Mouse (Mus musculus): ENCODE data around the gene Dock2. TPM values are rescaled to one million over a fixed set of nuclear protein-coding genes. Genes with fewer than 3 reads are reported as not detected.
A peak's percentile ranks its signal among the peaks of the same experiment; 100 is the strongest.

Dock2 gene
- total RNA-seq, 2 experiments from 2014 or later: 6.4 to 8.1 TPM

DNA sequence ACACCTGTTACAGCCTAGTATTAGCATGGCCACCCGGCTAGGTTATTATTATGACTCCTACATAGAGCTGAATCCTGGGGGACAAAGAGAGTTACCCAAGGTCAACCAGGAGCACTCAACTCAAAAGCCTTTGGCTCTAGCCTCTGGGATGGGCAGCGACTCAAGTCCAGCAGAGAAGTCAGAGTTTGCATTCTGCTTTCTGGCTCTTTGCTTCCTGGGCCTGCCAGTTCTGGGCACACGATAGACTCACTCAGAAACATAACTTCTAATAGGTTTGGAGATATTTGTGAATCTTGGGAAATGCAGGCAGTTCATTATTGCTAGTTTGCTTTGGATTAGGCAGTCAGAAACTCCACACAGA is 367.1 kb downstream of the Dock2 start:
- DNase-seq: no peak

DNA sequence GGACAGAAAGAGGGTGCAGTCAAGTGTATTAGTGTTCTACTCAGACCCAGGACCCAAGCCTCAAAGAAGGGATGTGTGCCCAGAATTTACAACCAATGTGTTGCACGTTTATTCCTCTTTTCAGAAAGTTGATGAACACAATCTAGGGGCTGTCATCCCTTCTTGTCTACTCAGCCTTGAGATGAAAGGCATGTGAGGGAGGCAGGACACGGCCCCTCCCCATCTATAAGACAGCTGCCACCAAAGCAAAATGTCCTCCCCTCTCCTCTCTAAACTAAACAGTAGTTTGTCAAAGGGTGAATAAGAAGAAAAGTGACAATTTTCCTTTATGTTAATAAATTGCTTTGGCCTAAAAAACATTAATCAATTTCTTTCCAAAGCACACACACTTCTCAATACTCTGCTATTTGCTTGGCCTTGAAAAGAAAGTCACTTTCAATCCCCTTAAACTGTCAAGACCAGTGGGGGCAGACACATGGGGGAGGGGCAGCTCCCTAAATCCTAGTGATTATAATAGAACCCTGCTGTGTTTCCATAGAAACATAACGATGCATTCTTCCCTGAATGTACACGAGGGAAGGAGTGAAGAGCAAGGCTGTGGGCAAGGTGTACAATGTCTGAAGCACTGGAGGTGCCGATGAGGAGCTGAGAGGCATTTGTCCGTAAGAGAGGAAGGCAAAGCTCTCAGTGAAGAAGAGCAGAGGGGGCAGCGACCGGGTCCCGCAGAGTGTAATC is 367.6 kb downstream of the Dock2 start:
- DNase-seq: no peak

DNA sequence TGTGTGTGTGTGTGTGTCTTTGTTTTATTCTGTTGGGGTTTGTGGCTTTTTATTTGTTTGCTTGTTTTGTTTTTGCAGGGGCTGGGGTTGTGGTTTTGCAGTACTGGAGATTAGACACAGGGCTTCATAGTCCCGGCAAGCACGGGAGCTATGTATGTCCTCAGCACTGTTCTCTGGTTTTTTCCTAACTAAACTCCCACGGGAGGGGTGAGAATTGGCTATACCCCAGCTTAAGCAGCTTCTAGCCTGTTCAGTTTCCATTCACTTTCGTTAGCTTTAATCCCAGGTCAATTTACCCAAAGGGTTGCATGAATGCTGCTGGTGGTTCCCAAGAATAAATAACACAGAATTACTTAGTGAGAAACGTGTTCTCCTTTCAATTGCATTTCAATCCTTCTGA is 376.8 kb downstream of the Dock2 start:
- peak; percentile 12 for DNase-seq

- DNase-seq: no peak
Observed at GRCm38 (mm10) chr11:34406309-34406708, 377.4 kb downstream of the Dock2 start.

- DNase-seq: no peak
Observed at GRCm38 (mm10) chr11:34405311-34405710, 378.4 kb downstream of the Dock2 start.

DNA sequence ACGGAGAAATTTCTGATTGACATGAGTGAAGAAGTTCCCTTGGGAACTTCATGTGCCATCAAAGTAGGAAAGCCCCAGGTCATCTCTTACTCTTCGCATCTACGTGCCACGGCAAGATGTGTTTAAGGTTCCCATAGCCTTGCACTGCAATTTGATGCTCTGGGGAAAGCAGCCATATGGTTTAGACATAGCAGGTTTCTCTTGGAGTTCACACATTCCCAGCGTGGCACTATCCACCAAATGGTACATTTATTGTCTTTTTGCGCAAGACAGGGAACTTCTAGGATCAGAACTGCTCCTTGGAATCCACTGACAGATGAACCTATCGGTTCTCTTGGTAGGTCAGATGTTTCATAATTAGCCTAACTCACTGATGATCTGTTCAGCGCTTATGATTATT is 382.3 kb downstream of the Dock2 start:
- no peak for DNase-seq

- DNase-seq: no peak
Observed at GRCm38 (mm10) chr11:34398555-34398954, 385.1 kb downstream of the Dock2 start.

GRCm38 (mm10) chr11:34397661-34398060 is 386.0 kb downstream of the Dock2 start:
- DNase-seq: no peak

- DNase-seq: no peak
Observed at GRCm38 (mm10) chr11:34395802-34396201, 387.9 kb downstream of the Dock2 start.

GRCm38 (mm10) chr11:34392105-34392504 is 391.6 kb downstream of the Dock2 start:
- DNase-seq: no peak

DNA sequence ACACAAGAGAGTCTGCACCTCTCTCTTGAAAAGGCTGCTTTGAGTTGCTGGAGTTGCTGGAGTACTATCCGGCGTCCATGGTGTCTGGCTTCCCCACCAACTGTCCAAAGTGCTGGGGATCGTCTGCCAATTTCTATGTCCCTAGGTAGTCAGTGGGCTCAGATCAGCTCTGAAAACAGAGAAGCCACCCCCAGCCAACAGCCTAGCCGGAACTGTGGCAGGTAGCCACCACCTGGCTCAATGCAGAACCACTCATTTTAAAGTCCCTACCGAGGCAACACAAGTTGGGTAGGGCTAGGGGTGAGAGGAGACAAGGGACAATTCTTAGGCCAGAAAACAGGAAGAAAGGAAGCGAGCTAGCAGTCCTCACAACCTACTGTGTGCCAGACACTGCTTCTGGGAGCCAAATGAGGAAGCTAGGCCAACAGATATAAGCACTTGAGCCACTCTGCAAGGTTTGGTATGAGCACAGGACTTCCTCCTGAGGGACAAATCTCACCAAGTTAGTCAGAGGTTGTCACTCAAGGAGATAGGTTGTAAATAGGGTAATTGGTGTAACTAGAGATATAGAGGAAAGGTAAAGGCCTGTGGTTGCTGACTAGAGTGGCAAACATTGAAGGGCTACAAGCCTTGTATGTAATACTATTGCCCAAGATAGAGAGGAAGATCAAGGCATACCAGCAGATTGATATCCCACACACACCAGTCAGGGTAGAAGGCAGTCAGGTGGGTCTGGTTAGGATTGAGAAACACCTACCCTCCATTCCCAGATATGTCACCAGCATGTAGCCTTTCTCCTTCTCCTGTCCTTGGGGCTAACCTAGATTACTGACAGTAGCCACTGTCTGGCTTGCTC is 394.2 kb downstream of the Dock2 start:
- no peak for DNase-seq

DNA sequence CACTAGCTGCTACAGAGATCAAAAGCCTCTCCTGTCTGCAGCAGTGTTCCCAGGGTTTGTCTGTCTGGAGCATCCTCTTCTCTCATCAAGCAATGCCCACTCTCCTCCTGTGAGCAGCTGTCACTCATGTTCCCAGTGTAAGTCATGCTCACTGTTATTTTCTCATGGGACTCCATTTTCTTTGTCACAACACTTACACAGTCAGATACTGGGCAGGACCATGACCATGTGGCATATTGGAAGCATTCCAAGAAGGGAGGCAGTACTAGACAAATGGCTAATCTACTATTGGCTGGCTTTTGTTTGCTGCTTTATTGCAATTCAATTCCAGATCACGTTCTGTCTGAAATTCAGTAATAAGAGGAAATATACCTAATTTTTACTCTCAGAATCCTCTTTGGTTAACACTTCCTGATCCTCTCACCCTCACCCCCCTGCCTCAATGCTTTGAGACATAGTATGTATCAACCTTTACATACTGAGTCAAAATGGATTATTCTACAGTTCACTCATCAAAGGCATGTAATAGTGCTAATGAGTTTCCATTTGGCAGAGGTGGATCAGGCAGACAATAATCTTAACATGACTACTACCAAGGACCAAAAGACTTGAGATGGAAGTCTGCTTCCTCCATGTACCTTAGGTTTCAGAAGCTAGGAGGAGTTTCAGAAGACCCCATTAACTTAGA is 398.5 kb downstream of the Dock2 start:
- no peak for DNase-seq

GRCm38 (mm10) chr11:34384178-34384577 is 399.5 kb downstream of the Dock2 start:
- DNase-seq: no peak

- DNase-seq: no peak
Observed at GRCm38 (mm10) chr11:34383501-34383900, 400.2 kb downstream of the Dock2 start.

GRCm38 (mm10) chr11:34377649-34378048 is 406.0 kb downstream of the Dock2 start:
- no peak for DNase-seq

DNA sequence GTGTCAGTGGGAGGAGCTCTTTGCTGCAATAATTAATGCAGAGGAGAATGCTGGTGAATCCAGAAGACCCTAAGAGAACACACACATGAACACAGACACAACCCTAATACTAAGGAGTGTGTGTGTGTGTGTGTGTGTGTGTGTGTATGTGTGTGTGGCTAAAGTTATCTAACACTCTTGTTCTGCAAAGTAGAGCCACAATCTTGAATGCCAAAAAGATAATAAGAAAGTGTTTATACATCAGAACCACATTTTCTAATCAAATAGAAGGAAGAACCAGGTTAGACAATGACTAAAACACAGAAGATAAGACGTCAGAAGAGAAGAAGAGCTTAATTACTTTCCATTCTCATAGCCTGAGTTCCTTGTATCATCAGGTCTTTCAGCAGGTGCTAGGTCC is 408.1 kb downstream of the Dock2 start:
- no peak for DNase-seq

DNA sequence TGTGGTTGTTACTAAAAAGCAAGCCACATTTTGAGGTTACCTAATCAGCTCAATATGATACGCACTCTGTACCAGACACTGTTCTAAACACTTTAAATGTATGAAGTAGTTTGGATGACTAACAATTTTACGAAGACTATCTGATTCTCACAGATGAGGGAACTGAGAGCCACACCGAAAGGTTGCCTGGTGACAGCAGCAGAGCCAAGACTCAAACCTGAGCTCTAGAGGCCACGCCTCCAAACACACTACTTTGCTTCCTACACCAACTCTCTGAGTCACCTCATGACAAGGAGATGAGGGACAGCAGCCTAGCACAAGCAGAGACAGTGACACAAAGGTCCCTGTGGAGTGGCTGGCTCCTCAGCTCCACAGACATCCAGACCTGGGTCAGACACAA is 411.5 kb downstream of the Dock2 start:
- no peak for DNase-seq

GRCm38 (mm10) chr11:34356109-34356508 is 427.6 kb downstream of the Dock2 start:
- DNase-seq: no peak

- peak; percentile 3 for DNase-seq
Observed at GRCm38 (mm10) chr11:34355406-34355805, 428.3 kb downstream of the Dock2 start.

GRCm38 (mm10) chr11:34349453-34350056 is 434.1 kb downstream of the Dock2 start:
- DNase-seq: no peak

- DNase-seq: peak; percentile 85
Observed at GRCm38 (mm10) chr11:34348287-34348918, 435.3 kb downstream of the Dock2 start.

DNA sequence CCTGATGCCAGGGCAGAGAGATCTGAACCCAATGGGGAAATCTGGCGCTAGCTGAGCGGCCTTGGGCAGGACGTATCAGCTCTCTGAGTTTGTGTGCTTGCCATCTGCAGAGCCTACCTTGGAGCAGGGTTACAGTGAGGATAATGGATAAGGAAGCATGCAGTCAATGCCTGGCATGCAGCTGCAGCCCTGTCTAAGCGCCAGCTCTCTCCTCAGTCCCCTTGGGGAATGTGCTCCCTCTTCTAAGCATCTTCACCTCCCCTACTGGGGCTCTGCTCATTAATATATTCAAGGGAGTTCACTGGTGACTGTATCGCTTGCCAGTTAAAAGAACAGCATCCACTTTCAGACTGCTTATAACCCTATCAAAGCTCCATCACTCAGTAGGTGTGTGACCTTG is 439.4 kb downstream of the Dock2 start:
- DNase-seq: peak; percentile 8
